Mouse (Mus musculus) midbrain, embryonic 12.5 days (tissue): ENCODE measurements at regions not wholly inside any gene's neighbourhood (a gene's known extent, or its start where the extent isn't known, plus 50 kb on each side); places are given as distances from the start of the nearest gene placed in this dataset.
"Not testable (repeated sequence)": the region's sequence is repeated elsewhere in the genome, so short reads cannot be mapped to it uniquely, and the experiment has no call there.

Experiments used
- ATAC-seq: fragments of 200-750 bp; cut with Nextera tagmentation; 2 replicates; pipeline ENCODE4 v1.8.0; 2017; ENCODE audit warnings: low read depth, moderate TSS enrichment, moderate library complexity; ENCODE audit not compliant: low FRiP score
- H3K27ac ChIP-seq: fragments of 300-500 bp; sonication (generic); replicated peaks from 2 replicates; pipeline ENCODE4 v1.5.1; 2016; ENCODE audit warnings: mild to moderate bottlenecking
- H3K27me3 ChIP-seq: fragments of 300-500 bp; sonication (generic); 2 replicates; pipeline ENCODE4 v1.6.1; 2016; ENCODE audit warnings: mild to moderate bottlenecking
- H3K36me3 ChIP-seq: fragments of 300-500 bp; sonication (generic); 2 replicates; pipeline ENCODE4 v1.6.1; 2016
- H3K4me1 ChIP-seq: fragments of 300-500 bp; sonication (generic); 2 replicates; pipeline ENCODE4 v1.6.1; 2016
- H3K4me2 ChIP-seq: fragments of 300-500 bp; sonication (generic); replicated peaks from 2 replicates; pipeline ENCODE4 v1.6.1; 2016; ENCODE audit warnings: mild to moderate bottlenecking, moderate library complexity
- H3K4me3 ChIP-seq: fragments of 300-500 bp; sonication (generic); 2 replicates; pipeline ENCODE4 v1.5.1; 2016; ENCODE audit warnings: mild to moderate bottlenecking
- H3K9ac ChIP-seq: fragments of 300-500 bp; sonication (generic); replicated peaks from 2 replicates; pipeline ENCODE4 v1.6.1; 2016; ENCODE audit warnings: mild to moderate bottlenecking, moderate library complexity
- H3K9me3 ChIP-seq: fragments of 300-500 bp; sonication (generic); 2 replicates; pipeline ENCODE4 v1.6.1; 2016; ENCODE audit warnings: mild to moderate bottlenecking
- WGBS: fragments of 180-500 bp; shearing (Covaris S2); methylation state at CpG from one replicate; pipeline ENCODE4 v1.1.7; 2016; 5-methylcytosine and 5-hydroxymethylcytosine counted together

DNA sequence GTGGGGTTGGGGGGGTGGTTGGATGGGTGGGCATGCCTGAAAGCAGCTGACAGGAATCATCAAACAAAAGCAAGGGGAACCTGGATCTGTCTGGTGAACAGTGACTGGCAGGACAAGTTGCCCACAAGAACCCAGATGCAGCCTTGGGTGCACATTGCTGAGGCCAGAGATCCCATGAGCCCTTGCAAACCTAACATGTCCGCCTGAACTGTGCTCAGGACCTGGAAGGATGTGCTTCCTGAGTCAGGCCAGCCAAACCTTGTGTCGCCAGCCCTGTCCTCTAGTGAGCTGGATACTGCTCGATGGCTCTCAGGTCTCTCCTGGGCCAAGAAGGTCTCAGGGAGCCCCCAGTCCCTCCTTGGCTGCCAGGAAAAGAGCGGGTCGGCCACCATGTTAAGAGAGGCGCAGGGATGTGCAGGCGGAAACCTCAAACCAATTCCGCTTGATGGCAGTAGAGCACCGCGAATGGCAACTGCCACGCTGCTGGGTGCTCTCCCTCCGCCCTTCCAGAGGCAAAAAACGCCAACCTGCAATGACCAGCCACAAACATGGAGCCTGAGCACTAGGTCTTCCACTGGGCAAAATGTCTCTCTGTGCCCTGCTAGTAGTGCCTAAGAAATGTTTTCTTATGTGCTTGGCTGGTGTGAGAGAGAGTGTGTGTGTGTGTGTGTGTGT is 140.2 kb downstream of the Pls3 start:
- not testable (repeated sequence) for H3K9ac ChIP-seq, H3K27me3 ChIP-seq

DNA sequence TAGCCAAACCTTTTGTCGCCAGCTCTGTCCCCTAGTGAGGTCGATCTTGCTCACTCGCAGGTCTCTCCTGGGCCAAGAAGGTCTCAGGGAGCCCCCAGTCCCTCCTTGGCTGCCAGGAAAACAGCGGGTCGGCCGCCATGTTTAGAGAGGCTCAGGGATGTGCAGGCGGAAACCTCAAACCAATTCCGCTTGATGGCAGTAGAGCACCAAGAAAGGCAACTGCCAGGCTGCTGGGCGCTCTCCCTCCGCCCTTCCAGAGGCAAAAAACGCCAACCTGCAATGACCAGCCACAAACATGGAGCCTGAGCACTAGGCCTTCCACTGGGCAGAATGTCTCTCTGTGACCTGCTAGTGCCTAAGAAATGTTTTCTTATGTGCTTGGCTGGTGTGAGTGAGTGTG is 141.3 kb downstream of the Pls3 start:
- 56% methylated on average over 11 of the region's 11 CpGs for WGBS
- H3K27ac ChIP-seq, H3K27me3 ChIP-seq, H3K9me3 ChIP-seq, H3K36me3 ChIP-seq, ATAC-seq, H3K4me1 ChIP-seq, H3K4me2 ChIP-seq, H3K4me3 ChIP-seq, H3K9ac ChIP-seq: not testable (repeated sequence)

More for the DNA sequence above, 140.2 kb downstream of the Pls3 start:
- H3K36me3 ChIP-seq, H3K9me3 ChIP-seq, H3K4me1 ChIP-seq, H3K27ac ChIP-seq, H3K4me2 ChIP-seq, ATAC-seq, H3K4me3 ChIP-seq: not testable (repeated sequence)
- WGBS, result 69% methylated on average over 11 of the region's 13 CpGs

GRCm38 (mm10) chrX:75729791-75730190 is 145.2 kb downstream of the Pls3 start:
- H3K4me3 ChIP-seq, H3K4me1 ChIP-seq, H3K27ac ChIP-seq, H3K4me2 ChIP-seq, H3K27me3 ChIP-seq, H3K9ac ChIP-seq, H3K9me3 ChIP-seq, ATAC-seq, H3K36me3 ChIP-seq: not testable (repeated sequence)
- 55% methylated on average over 12 of the region's 12 CpGs for whole genome bisulfite sequencing

DNA sequence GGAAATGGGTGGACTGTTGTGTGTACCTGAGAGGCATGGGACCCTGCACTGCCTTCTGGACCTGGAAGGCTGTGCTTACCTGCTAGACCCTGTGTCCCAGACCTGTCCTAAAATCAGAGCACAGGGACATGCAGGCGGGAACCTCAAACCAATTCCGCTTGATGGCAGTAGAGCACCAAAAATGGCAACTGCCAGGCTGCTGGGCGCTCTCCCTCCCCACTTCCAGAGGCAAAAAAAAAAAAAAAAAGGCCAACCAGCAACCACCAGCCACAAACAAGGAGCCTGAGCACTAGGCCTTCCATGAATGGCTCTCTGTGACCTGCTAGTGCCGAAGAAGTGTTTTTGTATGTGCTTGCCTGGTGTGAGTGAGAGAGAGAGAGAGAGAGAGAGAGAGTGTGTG is 146.5 kb downstream of the Pls3 start:
- no peak overlapping the region for H3K4me2 ChIP-seq
- no peak overlapping the region for H3K27ac ChIP-seq
- ATAC-seq, result no peak
- no peaks in the 10 kb centered on the region for H3K27me3 ChIP-seq
- no peaks in the 10 kb centered on the region for H3K4me1 ChIP-seq
- no peak overlapping the region for H3K9ac ChIP-seq
- H3K9me3 ChIP-seq, result no peaks in the 10 kb centered on the region
- H3K36me3 ChIP-seq, result peaks cover 10% of the 10 kb centered on the region; the same call in 1 of the 2 replicates
- WGBS, result 67% methylated on average over 4 of the region's 4 CpGs
- no peak overlapping the region for H3K4me3 ChIP-seq

DNA sequence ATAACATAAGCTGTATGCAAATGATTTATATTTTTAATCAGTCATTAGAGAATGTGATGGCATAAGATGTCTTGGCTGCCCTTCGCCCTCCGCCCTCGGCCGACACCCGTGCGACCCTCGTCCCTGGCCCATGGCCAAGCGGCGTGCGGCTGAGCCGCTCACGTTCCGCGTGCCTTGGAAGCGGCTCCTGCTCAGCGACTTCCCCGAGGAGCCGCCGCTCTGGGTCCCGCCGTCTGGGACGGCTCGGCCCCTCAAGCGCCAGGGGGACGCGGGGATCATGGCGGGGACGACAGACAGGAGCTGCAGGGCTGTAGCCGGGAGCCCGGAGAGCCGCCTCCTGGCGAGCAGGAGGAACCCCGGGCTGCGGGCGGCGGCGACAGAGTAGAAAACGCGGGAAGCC is 145.5 kb upstream of the Rab39b start:
- H3K4me2 ChIP-seq, H3K4me3 ChIP-seq, H3K27ac ChIP-seq, H3K27me3 ChIP-seq, H3K9me3 ChIP-seq, H3K9ac ChIP-seq, H3K4me1 ChIP-seq: not testable (repeated sequence)
- ATAC-seq, result peak; percentile 76; the same call in 1 of the 2 replicates
- peaks cover 10% of the 10 kb centered on the region; the same call in 1 of the 2 replicates for H3K36me3 ChIP-seq
- WGBS, result 63% methylated on average over 29 of the region's 39 CpGs

DNA sequence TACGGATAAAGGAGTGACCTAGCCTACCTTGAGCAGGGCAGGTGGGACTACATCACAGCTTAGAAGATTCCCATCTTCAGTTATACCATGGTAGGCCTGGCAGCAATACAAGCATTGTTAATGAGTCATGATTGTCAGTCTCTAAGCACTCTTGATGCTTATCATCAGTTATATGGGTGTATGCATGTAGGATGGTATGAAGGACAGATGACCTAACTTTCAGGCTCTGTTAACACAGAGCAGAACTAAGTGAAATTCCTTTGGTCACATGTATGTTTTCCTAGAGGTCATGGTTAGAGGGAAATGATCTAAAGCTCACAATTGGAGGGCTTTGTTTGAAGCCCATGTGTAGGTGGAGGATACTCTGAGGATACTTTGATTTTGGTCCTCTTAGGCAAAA is 121.9 kb upstream of the Rab39b start:
- Histone ChIP-seq H3K27me3 (no peaks in the 10 kb centered on the region), H3K27ac (no peak overlapping the region), H3K9ac (no peak overlapping the region), H3K4me3 (no peak overlapping the region), H3K36me3 (no peaks in the 10 kb centered on the region), H3K4me2 (no peak overlapping the region), H3K9me3 (0 out of 2 replicates have a peak, but pooled peaks cover 3% of the 10 kb centered on the region), H3K4me1 (no peaks in the 10 kb centered on the region)
- 17% methylated on average over 1 of the region's 1 CpGs for WGBS
- ATAC-seq, result 0 out of 2 replicates have a peak, but pooled peaks have one; percentile 44

DNA sequence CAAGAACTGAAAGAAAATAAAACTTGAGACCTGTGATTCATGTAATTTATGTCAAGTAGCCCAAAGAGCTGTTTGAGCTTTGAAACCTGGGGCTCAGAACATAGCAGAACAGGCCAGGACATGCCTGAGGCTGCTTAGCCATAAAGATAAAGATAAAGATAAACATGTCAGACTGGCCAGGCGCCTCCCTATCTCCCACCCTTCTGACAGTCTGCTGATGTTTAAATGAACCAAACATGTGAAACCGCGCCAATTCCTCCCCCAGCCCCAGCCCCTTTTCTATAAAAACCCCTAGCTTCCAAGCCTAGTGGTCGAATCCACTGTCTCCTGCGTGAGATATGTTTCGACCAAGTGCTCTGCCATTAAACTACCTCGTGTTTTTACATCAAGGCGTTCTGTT is 97.2 kb upstream of the Rab39b start:
- 96% methylated on average over 8 of the region's 8 CpGs for WGBS
- not testable (repeated sequence) for H3K9me3 ChIP-seq, H3K4me3 ChIP-seq, ATAC-seq, H3K36me3 ChIP-seq, H3K27ac ChIP-seq, H3K27me3 ChIP-seq, H3K4me2 ChIP-seq, H3K9ac ChIP-seq, H3K4me1 ChIP-seq

- peak; percentile 96 for ATAC-seq
- H3K4me1 ChIP-seq, result no peaks in the 10 kb centered on the region
- H3K9me3 ChIP-seq, result no peaks in the 10 kb centered on the region
- no peaks in the 10 kb centered on the region for H3K27me3 ChIP-seq
- H3K9ac ChIP-seq, result no peak overlapping the region
- no peaks in the 10 kb centered on the region for H3K36me3 ChIP-seq
- H3K4me2 ChIP-seq, result peak overlapping the region; percentile 37
- 12% methylated on average over 23 of the region's 23 CpGs for WGBS
- no peak overlapping the region for H3K27ac ChIP-seq
- peak overlapping the region; percentile 25; the same call in 1 of the 2 replicates for H3K4me3 ChIP-seq
Observed at GRCm38 (mm10) chrX:75673920-75674665, 96.1 kb upstream of the Rab39b start.

- H3K4me2 ChIP-seq, result peak overlapping the region; percentile 31
- no peaks in the 10 kb centered on the region for H3K4me1 ChIP-seq
- H3K9me3 ChIP-seq, result no peaks in the 10 kb centered on the region
- no peaks in the 10 kb centered on the region for H3K36me3 ChIP-seq
- no peaks in the 10 kb centered on the region for H3K27me3 ChIP-seq
- 58% methylated on average over 13 of the region's 13 CpGs for WGBS
- 0 out of 2 replicates have a peak overlapping the region, but pooled peaks have one; percentile 4 for H3K9ac ChIP-seq
- peak overlapping the region; percentile 17; the same call in 1 of the 2 replicates for H3K4me3 ChIP-seq
- no peak overlapping the region for H3K27ac ChIP-seq
- no peak; the same call in 1 of the 2 replicates for ATAC-seq
Observed at GRCm38 (mm10) chrX:75673586-75673919, 95.5 kb upstream of the Rab39b start.

DNA sequence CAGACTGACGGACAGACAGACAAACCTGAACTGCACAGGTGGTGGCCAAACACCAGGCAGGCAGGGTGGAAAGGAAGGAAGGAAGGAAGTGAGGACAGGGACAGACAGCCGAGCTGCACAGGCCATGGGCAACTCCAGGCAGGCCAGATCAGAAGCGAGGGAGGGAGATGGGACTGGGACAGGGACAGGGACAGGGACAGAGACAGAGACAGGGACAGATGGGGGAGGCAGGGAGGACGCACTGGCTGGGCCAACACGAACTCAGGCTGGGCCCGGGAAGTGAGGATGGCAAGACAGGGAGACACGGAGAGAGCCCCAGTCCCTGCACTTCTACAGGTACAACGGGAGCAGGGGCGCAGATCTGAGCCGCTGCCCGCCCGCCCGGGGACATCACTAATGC is 94.9 kb upstream of the Rab39b start:
- no peaks in the 10 kb centered on the region for H3K9me3 ChIP-seq
- 0 out of 2 replicates have a peak overlapping the region, but pooled peaks have one; percentile 4 for H3K9ac ChIP-seq
- peak; percentile 1; the same call in 1 of the 2 replicates for ATAC-seq
- WGBS, result 76% methylated on average over 13 of the region's 13 CpGs
- 0 out of 2 replicates have a peak overlapping the region, but pooled peaks have one; percentile 17 for H3K4me3 ChIP-seq
- H3K4me1 ChIP-seq, result no peaks in the 10 kb centered on the region
- H3K27ac ChIP-seq, result no peak overlapping the region
- H3K4me2 ChIP-seq, result peak overlapping the region; percentile 31
- no peaks in the 10 kb centered on the region for H3K36me3 ChIP-seq
- H3K27me3 ChIP-seq, result no peaks in the 10 kb centered on the region

GRCm38 (mm10) chrX:75667636-75668035 is 89.6 kb upstream of the Rab39b start:
- Histone ChIP-seq H3K4me2 (no peak overlapping the region), H3K27ac (no peak overlapping the region), H3K9me3 (no peaks in the 10 kb centered on the region), H3K9ac (no peak overlapping the region), H3K4me3 (no peak overlapping the region), H3K36me3 (no peaks in the 10 kb centered on the region), H3K27me3 (no peaks in the 10 kb centered on the region), H3K4me1 (no peaks in the 10 kb centered on the region)
- WGBS, result 89% methylated on average over 4 of the region's 4 CpGs
- ATAC-seq, result no peak

DNA sequence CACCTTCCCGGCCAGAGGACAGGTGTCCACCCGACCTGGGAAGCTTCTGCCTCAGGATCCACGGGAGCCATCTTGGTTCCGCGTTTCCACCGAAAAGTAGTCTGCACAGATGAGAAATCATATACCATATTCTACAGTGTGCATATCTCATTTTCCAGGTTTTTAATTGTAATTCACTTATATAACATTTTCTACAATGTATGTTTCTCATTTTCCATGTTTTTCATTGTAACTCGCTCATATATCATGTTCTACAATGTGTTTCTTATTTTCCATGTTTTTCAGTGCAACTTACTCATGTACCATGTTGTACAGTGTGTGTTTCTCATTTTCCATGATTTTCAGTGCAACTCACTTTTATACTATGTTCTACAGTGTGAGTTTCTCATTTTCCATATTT is 65.4 kb upstream of the Rab39b start:
- H3K9me3 ChIP-seq, result no peaks in the 10 kb centered on the region
- WGBS, result 91% methylated on average over 7 of the region's 7 CpGs

More for the DNA sequence above, 65.4 kb upstream of the Rab39b start:
- no peaks in the 10 kb centered on the region for H3K27me3 ChIP-seq
- no peak overlapping the region for H3K4me2 ChIP-seq
- H3K36me3 ChIP-seq, result no peaks in the 10 kb centered on the region
- no peak overlapping the region for H3K4me3 ChIP-seq
- ATAC-seq, result no peak
- H3K4me1 ChIP-seq, result no peaks in the 10 kb centered on the region
- H3K27ac ChIP-seq, result no peak overlapping the region
- H3K9ac ChIP-seq, result no peak overlapping the region
